ENCODE assay signal across 19 mouse cellular contexts in the genomic region with DNA sequence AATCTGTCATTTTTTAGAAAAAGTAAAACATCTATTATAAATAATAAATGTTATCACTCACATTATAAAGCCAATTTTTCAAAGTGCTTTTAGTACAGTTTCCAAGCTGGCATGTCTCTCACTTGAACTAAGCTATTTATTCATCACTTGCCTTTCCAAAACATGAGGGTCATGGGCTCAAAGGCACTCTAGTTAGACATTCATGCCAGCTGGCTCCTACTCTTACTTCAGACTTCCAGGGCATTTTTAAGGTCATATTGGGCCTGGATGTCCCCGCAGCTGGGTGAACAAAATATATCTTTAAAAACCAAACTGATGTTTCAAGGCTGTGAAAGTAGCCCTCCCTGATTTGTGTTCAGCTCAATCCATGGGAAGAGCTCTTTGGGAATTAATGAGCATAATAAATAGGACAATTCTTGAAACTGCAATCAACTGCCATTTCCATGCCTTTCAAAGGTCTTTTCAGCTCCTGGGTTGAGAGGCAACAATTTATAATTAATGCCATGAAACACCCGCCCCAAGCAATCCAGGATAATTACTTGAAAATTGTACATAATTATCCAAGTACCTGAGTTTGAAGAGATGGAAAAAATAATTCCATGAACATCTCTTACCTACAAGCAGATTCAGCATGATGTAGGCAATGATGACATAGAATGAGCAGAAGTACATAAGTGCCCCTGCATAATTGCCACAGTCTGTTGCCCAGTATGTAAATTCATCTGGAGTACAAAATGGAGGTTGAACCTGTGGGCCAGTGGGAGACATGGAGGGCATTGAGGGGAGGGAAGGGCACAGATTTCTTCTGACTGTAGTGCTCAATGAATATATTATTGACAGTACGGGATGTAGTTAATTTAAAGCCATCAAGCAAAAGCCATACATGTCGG.
DNase-seq lines count a peak whose midpoint lies in the region; ATAC-seq lines count a peak whose summit lies in the region.
"Had no signal": no experiment of that assay in that cellular context is flagged by ENCODE, and none has a peak within 500 bp of the region (broad histone marks: within the 10 kb centered on the region; RNA-seq: fewer than 3 reads in every experiment).

No protein-coding gene starts in this region.

- no peak overlapping the region for H3K27ac ChIP-seq in heart, embryonic 11.5 days (ENCODE audit: low read depth, low read length)
- H3K27ac ChIP-seq in midbrain, embryonic 12.5 days (replicated peaks) = no peak overlapping the region
- H3K27ac ChIP-seq in midbrain, embryonic 13.5 days = no peak overlapping the region
- no peak overlapping the region for H3K27ac ChIP-seq in forebrain, embryonic 15.5 days (replicated peaks)
- no peak overlapping the region for H3K27ac ChIP-seq in liver, embryonic 12.5 days
- H3K27ac ChIP-seq: embryonic facial prominence, embryonic 13.5 days; gastrocnemius, adult 2 months; heart, adult 2 months; limb, embryonic 15.5 days; neural tube, embryonic 12.5 days had no signal

- no peaks in the 10 kb centered on the region for H3K9me3 ChIP-seq in heart, embryonic 11.5 days (replicated peaks; ENCODE audit: control insufficient read depth, low read length)
- no peaks in the 10 kb centered on the region for H3K9me3 ChIP-seq in midbrain, embryonic 12.5 days
- no peaks in the 10 kb centered on the region for H3K9me3 ChIP-seq in midbrain, embryonic 13.5 days
- H3K9me3 ChIP-seq in forebrain, embryonic 15.5 days = no peaks in the 10 kb centered on the region
- no peaks in the 10 kb centered on the region for H3K9me3 ChIP-seq in liver, embryonic 12.5 days (replicated peaks)
- H3K9me3 ChIP-seq: embryonic facial prominence, embryonic 13.5 days; limb, embryonic 15.5 days; neural tube, embryonic 12.5 days had no signal

- H3K9ac ChIP-seq in heart, embryonic 11.5 days (ENCODE audit: low read depth, low read length) = no peak overlapping the region
- no peak overlapping the region for H3K9ac ChIP-seq in midbrain, embryonic 12.5 days (replicated peaks)
- no peak overlapping the region for H3K9ac ChIP-seq in midbrain, embryonic 13.5 days (replicated peaks)
- H3K9ac ChIP-seq in forebrain, embryonic 15.5 days (replicated peaks) = no peak overlapping the region
- H3K9ac ChIP-seq in liver, embryonic 12.5 days = no peak overlapping the region
- H3K9ac ChIP-seq: embryonic facial prominence, embryonic 13.5 days; limb, embryonic 15.5 days; neural tube, embryonic 12.5 days had no signal

- no peak overlapping the region for H3K4me3 ChIP-seq in heart, embryonic 11.5 days (ENCODE audit: low read depth, low read length)
- no peak overlapping the region for H3K4me3 ChIP-seq in midbrain, embryonic 12.5 days
- no peak overlapping the region for H3K4me3 ChIP-seq in midbrain, embryonic 13.5 days (replicated peaks)
- no peak overlapping the region for H3K4me3 ChIP-seq in forebrain, embryonic 15.5 days
- H3K4me3 ChIP-seq in liver, embryonic 12.5 days = no peak overlapping the region
- H3K4me3 ChIP-seq: embryonic facial prominence, embryonic 13.5 days; gastrocnemius, adult 2 months; heart, adult 2 months; limb, embryonic 15.5 days; neural tube, embryonic 12.5 days had no signal

- no peaks in the 10 kb centered on the region for H3K36me3 ChIP-seq in heart, embryonic 11.5 days (ENCODE audit: control insufficient read depth, insufficient read depth, low read length)
- H3K36me3 ChIP-seq in midbrain, embryonic 12.5 days = no peaks in the 10 kb centered on the region
- H3K36me3 ChIP-seq in midbrain, embryonic 13.5 days = no peaks in the 10 kb centered on the region
- H3K36me3 ChIP-seq in forebrain, embryonic 15.5 days = no peaks in the 10 kb centered on the region
- no peaks in the 10 kb centered on the region for H3K36me3 ChIP-seq in liver, embryonic 12.5 days
- H3K36me3 ChIP-seq: embryonic facial prominence, embryonic 13.5 days; limb, embryonic 15.5 days; neural tube, embryonic 12.5 days had no signal

- WGBS in heart, embryonic 11.5 days (ENCODE audit: insufficient replicate concordance) = 74% methylated on average over 4 of the region's 4 CpGs
- 88% methylated on average over 4 of the region's 4 CpGs for WGBS in midbrain, embryonic 12.5 days
- WGBS in midbrain, embryonic 13.5 days = 86% methylated on average over 4 of the region's 4 CpGs
- 60% methylated on average over 4 of the region's 4 CpGs for WGBS in forebrain, embryonic 15.5 days
- 72% methylated on average over 4 of the region's 4 CpGs for WGBS in liver, embryonic 12.5 days (ENCODE audit: insufficient replicate concordance)

- no peaks in the 10 kb centered on the region for H3K27me3 ChIP-seq in heart, embryonic 11.5 days (ENCODE audit: control insufficient read depth, insufficient read depth, low read length)
- H3K27me3 ChIP-seq in midbrain, embryonic 12.5 days = no peaks in the 10 kb centered on the region
- no peaks in the 10 kb centered on the region for H3K27me3 ChIP-seq in midbrain, embryonic 13.5 days
- no peaks in the 10 kb centered on the region for H3K27me3 ChIP-seq in forebrain, embryonic 15.5 days
- H3K27me3 ChIP-seq in liver, embryonic 12.5 days (replicated peaks) = no peaks in the 10 kb centered on the region
- H3K27me3 ChIP-seq: CH12.LX; embryonic facial prominence, embryonic 13.5 days; limb, embryonic 15.5 days; neural tube, embryonic 12.5 days had no signal

- intact Hi-C loops in heart, postnatal 10 days (cut with DNase I) = no loop called here

- no peak overlapping the region for H3K4me2 ChIP-seq in heart, embryonic 11.5 days
- no peak overlapping the region for H3K4me2 ChIP-seq in midbrain, embryonic 12.5 days (replicated peaks)
- no peak overlapping the region for H3K4me2 ChIP-seq in midbrain, embryonic 13.5 days (replicated peaks)
- no peak overlapping the region for H3K4me2 ChIP-seq in forebrain, embryonic 15.5 days (replicated peaks)
- no peak overlapping the region for H3K4me2 ChIP-seq in liver, embryonic 12.5 days
- H3K4me2 ChIP-seq: embryonic facial prominence, embryonic 13.5 days; limb, embryonic 15.5 days; neural tube, embryonic 12.5 days had no signal

- peak; percentile 12 for DNase-seq in adrenal gland, postnatal 14 days
- DNase-seq in adrenal gland, adult 8-10 months = no peak
- DNase-seq in heart, postnatal 10 days = peak; percentile 44 to 62
- DNase-seq: adrenal gland, adult 2 months; cerebellum, adult 8-10 months; gastrocnemius, adult 2 months; lung, adult 2 months; lung, postnatal 36 days; thymus, adult 2 months had no signal

- H3K4me1 ChIP-seq in heart, embryonic 11.5 days (ENCODE audit: control insufficient read depth, insufficient read depth, low read length) = no peaks in the 10 kb centered on the region
- H3K4me1 ChIP-seq in midbrain, embryonic 12.5 days = no peaks in the 10 kb centered on the region
- H3K4me1 ChIP-seq in midbrain, embryonic 13.5 days (replicated peaks) = no peaks in the 10 kb centered on the region
- H3K4me1 ChIP-seq in forebrain, embryonic 15.5 days = 0 out of 2 replicates have a peak, but pooled peaks cover 5% of the 10 kb centered on the region
- no peaks in the 10 kb centered on the region for H3K4me1 ChIP-seq in liver, embryonic 12.5 days
- H3K4me1 ChIP-seq: embryonic facial prominence, embryonic 13.5 days; limb, embryonic 15.5 days; neural tube, embryonic 12.5 days had no signal

- no peak for ATAC-seq in heart, embryonic 11.5 days (replicated peaks; ENCODE audit: insufficient number of reproducible peaks, low FRiP score, low TSS enrichment)
- ATAC-seq in midbrain, embryonic 12.5 days (ENCODE audit: low FRiP score, low read depth) = 0 out of 2 replicates have a peak, but pooled peaks have one; percentile 38
- ATAC-seq in midbrain, embryonic 13.5 days = no peak
- ATAC-seq in forebrain, embryonic 15.5 days (replicated peaks) = peak; percentile 51; the same call in 1 of the 2 replicates
- ATAC-seq in liver, embryonic 12.5 days = no peak

Comparison
In these comparisons a context has a peak if more than half of its experiments do, and no peak if none do; other contexts are left out.
1. ATAC-seq: peak in midbrain, embryonic 12.5 days (single experiment) and forebrain, embryonic 15.5 days (single experiment); none in heart, embryonic 11.5 days (single experiment), midbrain, embryonic 13.5 days (single experiment) and liver, embryonic 12.5 days (single experiment).